In the genomic region with DNA sequence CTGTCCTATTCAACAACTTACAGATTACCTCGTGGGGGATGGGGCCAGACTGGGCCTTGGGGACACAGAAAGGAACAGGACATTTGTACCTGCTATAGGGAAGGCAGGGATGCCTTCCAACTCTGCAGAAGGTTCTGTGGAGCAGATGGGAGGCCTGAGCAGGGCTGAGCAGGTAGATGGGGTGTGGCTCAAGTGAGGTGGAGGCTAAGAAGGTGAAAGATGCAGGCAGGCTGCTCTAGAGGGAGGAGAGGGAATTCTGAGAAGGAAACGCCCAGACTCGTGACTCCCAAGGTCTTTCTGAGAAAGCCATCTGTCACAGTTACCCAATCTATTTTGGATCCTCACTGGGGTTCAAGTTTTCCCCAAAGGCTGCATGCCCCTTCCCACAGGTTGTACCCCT, we compare ENCODE assay signal across 16 mouse cellular contexts.
"Had no signal": no experiment of that assay in that cellular context is flagged by ENCODE, and none has a peak within 500 bp of the region (broad histone marks: within the 10 kb centered on the region; RNA-seq: fewer than 3 reads in every experiment).

No protein-coding gene starts in this region.

- H3K9ac ChIP-seq: lung, embryonic 15.5 days; midbrain, embryonic 13.5 days; midbrain, embryonic 15.5 days; neural tube, embryonic 12.5 days; stomach, embryonic 15.5 days had no signal

- ATAC-seq: lung, postnatal 0 days; midbrain, embryonic 13.5 days; midbrain, embryonic 15.5 days had no signal

- H3K27ac ChIP-seq: lung, embryonic 15.5 days; macrophage; midbrain, embryonic 13.5 days; midbrain, embryonic 15.5 days; neural tube, embryonic 12.5 days; stomach, embryonic 15.5 days had no signal

- H3K4me1 ChIP-seq: lung, embryonic 15.5 days; midbrain, embryonic 13.5 days; midbrain, embryonic 15.5 days; neural tube, embryonic 12.5 days; stomach, embryonic 15.5 days had no signal

- H3K27me3 ChIP-seq: lung, embryonic 15.5 days; midbrain, embryonic 13.5 days; midbrain, embryonic 15.5 days; neural tube, embryonic 12.5 days; stomach, embryonic 15.5 days had no signal

- H3K36me3 ChIP-seq: lung, embryonic 15.5 days; midbrain, embryonic 13.5 days; midbrain, embryonic 15.5 days; neural tube, embryonic 12.5 days; stomach, embryonic 15.5 days had no signal

- H3K9me3 ChIP-seq: lung, embryonic 15.5 days; megakaryocyte, embryonic 14.5 days; midbrain, embryonic 13.5 days; midbrain, embryonic 15.5 days; neural tube, embryonic 12.5 days; stomach, embryonic 15.5 days had no signal

- H3K4me3 ChIP-seq: lung, embryonic 15.5 days; megakaryocyte, embryonic 14.5 days; midbrain, embryonic 13.5 days; midbrain, embryonic 15.5 days; neural tube, embryonic 12.5 days; stomach, embryonic 15.5 days had no signal

- DNase-seq: lung, adult 2 months; lung, postnatal 14 days; lung, postnatal 36 days; right cerebral cortex, postnatal 14 days; thymus, adult 18-20 months; thymus, postnatal 14 days; thymus, postnatal 36 days had no signal

- H3K4me2 ChIP-seq: lung, embryonic 15.5 days; midbrain, embryonic 11.5 days; midbrain, embryonic 13.5 days; midbrain, embryonic 15.5 days; neural tube, embryonic 12.5 days; stomach, embryonic 15.5 days had no signal
